Mouse (Mus musculus) small intestine, adult 2 months (tissue): Measurements from ENCODE around the gene Dazap2.

ENCODE experiments used
- CTCF ChIP-seq: fragments of 200-500 bp; IDR thresholded peaks from 2 replicates; pipeline ENCODE4 v1.5.1; 2012; ENCODE audit warnings: low read depth, mild to moderate bottlenecking, control low read depth, inconsistent platforms, low read length, moderate library complexity, mixed read lengths; ENCODE audit not compliant: insufficient replicate concordance, insufficient read length; ENCODE audit errors: extremely low read depth
- POLR2A ChIP-seq: fragments of 200-500 bp; IDR thresholded peaks from 2 replicates; pipeline ENCODE4 v1.6.1; 2012; ENCODE audit warnings: low read depth, mild to moderate bottlenecking, control low read depth, inconsistent platforms, low read length, moderate library complexity

- 0 out of 2 replicates have a peak, but pooled peaks have one; percentile 7 for TF ChIP-seq POLR2A
- no peak for TF ChIP-seq CTCF
Measured at GRCm38 (mm10) chr15:100635851-100636645, 20.9 kb downstream of the Dazap2 start.
